Mouse (Mus musculus) left cerebral cortex, adult 11 months (tissue): ENCODE measurements around the gene Fgfr2.

Experiments
- DNase-seq: peaks from one replicate; pipeline ENCODE4 v3.0.0; 2022; ENCODE audit warnings: low spot score

Gene Fgfr2

DNA sequence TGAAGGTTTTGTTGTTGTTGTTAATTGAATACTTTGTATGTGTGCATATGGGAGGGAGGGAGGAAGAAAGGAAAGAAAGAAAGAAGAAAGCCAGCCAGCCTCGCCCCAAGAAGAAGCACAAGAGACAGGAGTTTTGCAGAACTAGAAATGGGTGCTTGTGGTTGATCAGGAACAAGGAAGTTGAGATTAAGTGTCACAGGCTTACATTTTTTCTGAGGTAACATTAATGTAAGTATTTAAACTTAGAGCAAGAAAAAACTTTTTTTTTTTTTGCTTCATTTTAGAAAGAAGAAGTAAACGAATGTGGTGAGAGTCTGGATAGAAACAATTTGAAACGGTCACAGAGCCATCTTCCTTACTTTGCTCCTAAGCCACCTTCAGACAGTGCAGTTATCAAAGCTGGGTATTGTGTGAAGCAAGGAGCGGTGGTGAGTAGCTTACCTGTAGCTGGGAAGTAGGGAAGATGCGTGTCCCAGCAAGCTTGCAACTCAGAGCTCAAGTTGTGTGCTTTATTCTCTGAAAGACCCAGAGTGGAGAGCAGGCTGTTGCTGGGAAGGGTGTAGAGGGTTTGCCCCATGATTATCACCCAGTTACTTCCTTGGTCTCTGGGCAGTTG is 2222.8 kb downstream of the Fgfr2 start:
- DNase-seq: no peak

DNA sequence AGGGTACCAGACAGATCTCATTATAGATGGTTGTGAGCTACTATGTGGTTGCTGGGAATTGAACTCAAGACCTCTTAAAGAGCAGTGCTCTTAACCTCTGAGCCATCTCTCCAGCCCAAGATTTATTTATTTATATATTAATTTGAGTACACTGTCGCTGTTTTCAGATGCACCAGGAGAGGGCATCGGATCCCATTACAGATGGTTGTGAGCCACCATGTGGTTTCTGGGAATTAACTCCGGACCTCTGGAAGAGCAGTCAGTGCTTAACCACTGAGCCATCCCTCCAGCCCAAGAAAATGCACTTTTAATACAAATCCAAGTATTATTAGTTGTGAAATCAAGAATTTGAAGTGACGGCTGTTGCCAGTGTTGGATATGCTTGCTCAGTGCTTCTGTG is 2224.8 kb downstream of the Fgfr2 start:
- DNase-seq: no peak

DNA sequence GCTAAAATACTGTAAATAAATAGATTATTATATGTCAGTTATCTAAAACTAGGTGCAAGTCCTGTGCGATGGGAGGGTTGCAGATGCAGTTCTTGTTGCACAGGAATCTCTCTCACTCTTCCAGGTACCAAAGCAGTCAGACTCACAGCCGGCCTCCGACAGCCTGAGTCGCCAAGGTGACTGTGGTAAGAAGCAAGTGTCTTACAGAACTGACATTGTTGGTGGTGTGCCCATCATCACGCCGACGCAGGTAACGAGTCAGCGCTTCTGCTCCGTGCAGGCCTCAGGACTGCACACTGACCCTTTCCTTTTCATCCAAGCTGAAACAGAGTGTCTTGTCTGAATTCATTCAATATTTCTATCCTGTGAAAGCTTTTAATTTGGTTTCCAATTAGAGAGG is 2225.9 kb downstream of the Fgfr2 start:
- DNase-seq: no peak

DNA sequence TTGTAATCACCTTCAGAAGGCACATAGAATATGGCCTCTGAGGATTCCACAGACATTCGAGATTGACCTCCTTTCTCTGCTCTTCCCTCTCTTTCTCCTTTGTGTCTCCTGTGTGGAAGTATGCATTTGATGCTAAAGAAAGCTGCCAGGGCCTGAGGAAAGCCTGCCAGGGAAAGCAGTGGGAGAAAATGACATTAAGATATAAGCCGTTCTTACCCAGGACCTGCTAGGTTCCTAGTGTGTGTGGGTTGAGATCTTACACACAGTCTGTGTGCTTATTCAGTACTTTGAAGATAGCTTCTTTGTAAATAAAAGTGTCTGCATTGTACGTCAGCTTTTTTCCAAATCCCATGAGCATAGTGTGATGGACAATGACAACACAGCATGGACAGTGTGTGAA is 2227.1 kb downstream of the Fgfr2 start:
- DNase-seq: no peak

DNA sequence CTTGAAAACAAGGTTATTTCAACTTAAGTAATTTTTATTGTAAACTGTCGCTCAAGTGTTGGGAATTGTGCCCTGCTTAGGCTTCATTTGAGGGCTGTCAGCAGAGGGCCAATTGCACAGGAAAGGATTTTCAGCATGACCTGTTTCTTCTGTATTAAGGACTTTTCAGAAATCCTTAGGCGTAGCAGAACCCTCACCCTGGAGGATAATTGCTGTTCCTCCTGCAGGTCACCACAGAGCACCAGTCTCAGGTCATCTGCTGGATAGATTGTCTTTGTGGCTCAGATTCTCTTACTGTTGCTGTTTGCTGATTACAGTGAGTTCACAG is 2227.6 kb downstream of the Fgfr2 start:
- DNase-seq: no peak

DNA sequence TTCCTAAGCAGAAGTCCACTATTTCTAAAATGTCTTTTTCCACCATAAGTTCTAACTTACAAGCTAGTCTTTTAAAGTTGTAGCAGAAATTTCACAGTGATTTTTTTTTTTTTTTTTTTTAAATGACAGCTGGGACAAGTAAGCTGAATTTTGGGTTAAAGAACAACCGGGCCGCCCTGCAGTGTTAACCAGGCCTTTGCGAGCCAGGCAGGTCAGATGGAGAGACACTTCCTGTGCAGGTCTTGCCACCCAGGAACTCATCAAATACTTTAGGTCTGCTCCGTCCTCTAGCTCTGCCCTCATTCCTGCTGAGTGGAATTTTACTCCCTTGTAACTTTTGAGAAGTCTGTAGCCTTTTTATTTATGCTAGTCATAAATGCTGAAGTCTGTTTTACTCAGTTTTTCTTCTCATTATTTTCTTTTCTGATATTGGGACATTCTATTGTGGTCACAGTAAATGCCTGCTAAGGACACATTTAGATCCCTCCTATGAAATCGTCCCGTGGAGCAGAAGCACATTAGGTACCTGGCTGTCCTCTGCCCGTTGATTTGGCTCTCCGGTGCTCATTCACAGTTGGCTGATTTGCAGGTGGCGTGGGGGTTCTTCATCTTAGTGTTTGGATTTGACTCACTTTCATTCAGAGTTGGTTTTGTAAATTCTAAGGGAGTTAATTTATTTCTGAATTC is 2228.1 kb downstream of the Fgfr2 start:
- DNase-seq: no peak

DNA sequence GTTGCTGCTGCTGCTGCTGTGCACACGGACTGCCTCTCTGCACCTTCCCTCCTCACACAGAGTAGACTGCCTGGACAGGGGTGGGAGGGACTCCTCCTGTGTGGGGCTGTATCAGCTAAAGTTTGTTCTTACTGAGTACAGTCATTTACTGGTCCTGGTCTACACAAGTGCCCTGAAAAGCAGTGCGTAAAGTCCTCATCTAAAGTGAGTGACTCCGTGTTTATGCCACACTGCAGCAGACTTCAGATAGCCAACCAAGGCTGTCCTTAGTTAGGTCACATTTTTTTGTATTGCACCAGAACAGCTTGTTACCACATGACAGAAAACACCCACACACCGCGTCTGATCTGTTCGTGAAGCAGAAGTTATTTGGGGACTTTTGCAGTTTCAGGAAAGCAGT is 2230.2 kb downstream of the Fgfr2 start:
- peak; percentile 66 for DNase-seq

DNA sequence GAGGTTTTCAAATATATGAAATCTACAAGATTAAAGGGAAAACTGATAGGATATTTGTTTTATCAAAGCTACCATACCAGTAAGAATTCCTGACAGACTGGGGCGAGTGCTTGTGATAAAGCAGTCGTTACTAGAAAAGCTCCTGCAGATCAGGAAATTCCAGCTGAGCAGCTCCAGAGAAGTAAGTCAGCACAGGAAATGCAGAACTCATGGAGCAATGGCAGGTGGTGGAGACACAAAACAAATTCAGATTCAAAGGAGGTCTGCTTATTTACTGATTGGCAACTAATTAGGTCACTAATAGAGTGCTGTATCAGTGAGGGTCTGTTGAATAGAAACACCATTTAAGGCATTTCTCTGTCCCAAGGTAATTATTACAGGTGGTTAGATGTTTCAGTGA is 2232.3 kb downstream of the Fgfr2 start:
- DNase-seq: no peak

DNA sequence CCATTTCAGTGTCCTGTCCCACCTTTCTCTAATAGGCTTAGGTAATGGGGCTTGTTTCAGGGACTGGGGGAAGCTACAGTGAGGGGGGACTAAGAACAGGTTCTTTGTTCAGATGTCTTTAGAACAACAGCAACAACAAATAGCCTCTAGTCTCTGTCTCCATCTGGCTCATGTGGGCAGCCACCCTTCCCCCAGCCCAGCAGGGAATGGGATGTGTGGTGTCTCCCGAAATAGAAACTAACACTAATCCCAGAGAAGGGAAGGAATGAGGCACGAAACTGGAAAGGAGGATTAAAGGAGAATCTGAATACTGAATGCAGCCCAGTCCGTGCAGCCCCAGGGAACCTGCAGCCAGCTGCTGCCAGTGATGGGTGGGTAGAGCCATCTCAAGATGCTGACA is 2235.2 kb downstream of the Fgfr2 start:
- no peak for DNase-seq

DNA sequence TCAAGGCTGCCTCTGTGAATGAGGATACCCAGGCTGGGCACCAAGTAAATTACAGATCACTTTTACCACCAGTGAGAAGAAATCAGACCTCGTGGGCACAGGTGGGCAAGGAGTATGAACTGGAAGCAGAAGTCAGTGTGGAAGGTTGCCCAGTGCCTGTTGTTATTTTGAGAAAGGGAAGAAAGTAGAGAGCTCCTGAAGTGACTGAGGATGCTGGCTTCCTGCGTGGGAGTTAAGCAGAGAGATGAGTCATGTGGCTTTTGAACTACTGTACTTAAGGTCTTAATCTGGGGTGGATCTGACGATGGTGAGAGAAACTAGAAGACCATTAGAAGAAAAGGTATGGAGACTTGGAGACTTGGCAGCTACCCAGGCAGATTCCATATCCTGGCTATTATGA is 2236.9 kb downstream of the Fgfr2 start:
- no peak for DNase-seq

DNA sequence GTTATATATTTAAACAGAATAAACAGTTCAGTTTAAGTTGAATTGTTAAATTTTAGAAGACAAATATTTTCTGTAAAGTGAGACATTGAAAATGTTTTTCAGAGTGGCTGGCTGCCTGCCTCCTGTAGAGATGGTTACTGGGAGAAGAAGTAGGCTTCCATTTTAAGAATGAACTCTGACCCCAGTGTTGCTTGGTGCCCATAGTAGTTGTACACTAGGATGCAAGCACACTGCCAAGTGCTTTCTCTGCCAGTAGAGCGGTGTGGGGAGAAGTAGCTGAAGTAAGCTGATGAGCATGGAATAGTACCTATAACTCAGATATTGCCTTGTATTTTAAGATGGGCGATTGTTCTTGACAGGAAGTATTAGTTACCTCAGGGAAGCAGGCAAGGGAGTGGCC is 2239.0 kb downstream of the Fgfr2 start:
- no peak for DNase-seq

DNA sequence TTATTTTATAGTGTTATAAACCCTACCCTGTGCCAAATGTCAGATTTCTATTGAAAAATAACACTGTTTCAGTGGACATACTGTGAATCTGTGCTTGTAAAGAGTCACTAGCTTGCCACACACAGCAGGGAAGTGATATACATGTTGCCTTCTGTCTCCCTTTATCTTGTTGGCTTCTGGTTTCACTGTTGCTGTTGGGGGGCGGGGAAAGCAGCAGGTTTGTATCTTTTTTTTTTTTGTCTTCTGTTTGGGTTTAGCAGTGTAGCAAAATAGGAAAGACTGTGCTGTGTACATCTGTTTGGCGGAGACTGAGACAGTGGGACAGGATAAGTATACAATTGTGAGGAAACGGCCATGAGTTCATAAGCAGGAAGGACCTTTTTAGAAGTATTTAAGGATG is 2255.9 kb downstream of the Fgfr2 start:
- no peak for DNase-seq

DNA sequence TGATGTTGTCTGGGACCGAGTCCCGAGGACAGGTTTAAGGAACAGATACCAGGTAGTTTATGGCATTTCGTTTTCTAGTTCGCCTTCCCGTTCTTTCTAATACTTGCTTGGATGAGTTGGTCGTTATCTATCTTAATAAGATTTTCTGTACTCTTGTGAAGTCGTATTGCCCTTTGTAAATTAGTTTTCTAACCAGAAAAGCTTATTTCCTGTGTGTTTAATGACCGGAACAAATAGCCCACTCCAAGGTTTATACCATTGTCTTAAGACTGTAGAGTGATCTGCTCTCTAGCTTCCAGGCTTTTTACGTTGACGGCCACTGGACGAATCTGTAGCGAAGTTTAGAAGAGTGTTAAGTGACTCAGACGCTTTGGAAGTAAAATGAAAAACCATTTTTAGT is 2256.5 kb downstream of the Fgfr2 start:
- DNase-seq: no peak

DNA sequence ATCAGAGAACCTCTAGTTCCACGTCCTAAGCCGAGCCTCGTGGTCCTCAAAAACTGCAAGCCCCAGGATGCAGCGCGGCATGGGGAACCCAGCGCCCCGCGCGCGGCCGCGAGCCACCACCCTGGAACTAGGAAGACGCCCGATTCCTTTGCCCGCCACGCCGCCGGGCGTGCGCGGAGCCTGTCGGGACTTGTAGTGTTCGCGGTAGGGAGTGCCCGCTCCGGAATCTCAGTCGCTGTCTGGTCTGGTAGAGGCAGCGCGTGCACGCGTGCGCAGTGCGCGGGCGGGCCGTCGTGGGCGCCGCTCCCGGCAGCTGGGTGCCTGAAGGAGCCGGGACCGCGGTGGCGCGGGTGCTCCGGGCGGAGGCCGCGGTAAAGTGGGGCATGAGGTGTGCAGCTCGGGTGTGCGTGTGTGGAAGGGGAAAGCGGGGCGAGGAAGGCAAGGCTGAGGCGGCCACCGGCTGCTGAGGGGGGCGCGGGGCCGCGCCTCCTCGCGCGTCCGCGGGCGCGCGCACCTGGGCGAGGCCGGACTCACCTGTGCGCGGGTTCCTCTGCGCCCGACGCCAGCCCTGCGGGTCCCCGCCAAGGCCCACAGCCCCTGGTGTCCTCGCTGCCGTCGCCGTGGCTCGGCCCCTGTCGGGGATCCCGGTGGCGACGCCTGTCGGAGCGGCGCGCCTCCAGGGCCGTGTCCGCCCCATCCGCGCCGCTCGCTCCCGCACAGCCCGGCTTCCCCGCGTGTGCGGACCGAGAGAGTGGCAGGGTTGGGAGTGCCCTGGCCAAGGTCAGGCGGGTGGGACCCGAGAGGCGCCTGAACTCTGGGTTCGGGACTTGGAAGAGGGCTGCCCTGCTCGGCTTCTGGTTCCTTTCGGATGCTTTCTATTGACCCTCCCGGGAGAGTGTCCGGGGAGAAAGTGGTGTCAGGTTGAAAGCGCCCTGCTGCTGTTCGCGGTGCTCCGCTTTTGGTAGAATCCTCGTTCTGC is 2257.2 kb downstream of the Fgfr2 start, which contains the start of gene Plekha1:
Plekha1 (plus strand) TSS at position 144 of the 979 bp plus-strand sequence.
- DNase-seq: peak; percentile 99

DNA sequence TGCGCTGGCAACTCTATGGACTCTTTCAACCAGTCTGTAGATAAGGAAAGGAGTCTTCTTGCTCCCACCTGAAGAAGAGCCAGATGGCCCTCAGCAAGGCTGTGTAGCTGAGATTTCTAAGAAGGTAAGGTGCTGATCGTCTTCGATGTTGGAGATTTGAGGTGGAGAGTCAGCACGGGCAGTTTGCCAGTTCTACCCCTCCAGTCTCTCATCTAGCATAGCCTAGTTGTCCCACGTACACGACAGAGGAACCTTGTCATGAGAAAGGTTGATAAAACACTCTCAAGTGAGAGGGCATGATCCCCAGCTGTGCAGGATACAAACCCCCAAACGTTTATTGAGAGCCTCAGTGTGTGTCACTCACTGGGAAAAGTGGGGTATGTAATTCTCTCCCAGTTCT is 2258.4 kb downstream of the Fgfr2 start:
- no peak for DNase-seq

DNA sequence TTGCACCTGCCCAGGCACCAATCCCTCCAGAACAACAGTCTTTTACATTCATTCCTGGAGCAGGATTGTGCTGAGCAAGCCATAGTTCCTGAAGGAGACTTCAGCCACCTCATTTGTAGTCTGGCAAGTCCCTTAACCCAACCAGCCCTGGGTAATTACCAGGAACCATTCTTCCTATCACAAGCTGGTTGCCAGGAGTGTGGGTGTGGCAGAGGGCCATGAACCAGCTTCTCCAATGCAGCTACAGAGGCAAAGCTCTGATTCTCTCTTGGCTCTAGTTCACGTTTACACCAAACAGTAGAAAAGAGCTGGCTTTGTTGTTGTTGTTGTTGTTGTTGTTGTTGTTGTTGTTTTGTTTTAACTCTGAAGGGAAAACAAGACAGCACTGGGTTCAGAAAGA is 2260.6 kb downstream of the Fgfr2 start:
- DNase-seq: no peak

DNA sequence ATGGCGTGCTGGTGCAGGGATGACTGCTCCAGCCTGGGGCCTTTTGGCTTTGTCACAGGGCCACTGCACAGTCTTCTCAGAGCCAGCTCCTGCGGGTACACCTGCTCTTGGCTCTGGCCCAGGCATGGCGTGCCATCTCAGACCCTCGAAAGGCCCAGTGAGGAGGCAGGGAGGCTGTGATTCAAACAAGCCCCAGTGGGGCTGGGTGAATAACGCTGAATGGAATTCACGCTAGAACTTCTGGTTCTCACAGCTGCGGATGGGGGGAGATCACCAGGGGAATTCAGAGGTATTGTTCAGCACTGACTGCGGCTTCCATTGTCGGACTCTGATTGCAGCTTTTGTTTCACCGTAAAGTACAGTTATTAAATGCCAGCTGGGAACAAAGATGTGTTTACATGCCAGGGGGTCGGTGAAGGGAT is 2262.4 kb downstream of the Fgfr2 start:
- peak; percentile 44 for DNase-seq

DNA sequence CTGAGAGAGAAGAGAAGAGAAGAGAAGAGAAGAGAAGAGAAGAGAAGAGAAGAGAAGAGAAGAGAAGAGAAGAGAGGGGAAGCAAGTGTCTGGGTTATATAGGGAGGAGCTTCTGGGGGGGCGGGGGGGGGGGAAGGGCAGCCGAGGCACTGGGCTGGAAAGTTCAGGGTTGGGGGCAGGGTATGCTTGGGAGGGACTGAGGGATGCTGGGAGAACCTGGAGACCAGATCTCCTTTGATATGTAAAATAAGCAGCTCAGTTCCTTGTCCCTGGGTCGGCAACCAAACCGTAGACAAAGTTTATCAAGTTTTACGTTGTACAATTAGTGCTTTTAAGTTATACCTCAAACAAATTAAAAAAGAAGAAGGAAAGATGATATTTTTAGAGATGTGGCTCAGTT is 2263.2 kb downstream of the Fgfr2 start:
- DNase-seq: no peak

DNA sequence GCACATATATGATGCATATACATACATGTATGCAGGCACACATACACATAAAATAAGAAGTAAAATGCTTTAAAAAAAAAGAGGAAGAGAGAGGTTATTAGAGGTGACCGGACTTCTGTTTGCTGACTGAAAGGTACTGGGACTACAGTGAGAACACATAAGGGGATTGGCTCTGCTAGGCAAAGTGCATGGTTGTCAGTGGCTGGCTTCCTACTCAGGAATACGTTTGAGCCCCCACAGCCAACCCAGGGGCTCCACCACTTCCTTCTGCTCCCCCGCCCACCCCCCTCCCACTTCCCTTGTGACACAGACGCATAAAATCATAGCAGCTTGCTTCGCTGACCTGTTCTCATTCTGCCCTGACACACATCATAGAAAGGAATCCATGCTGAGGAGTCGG is 2265.2 kb downstream of the Fgfr2 start:
- DNase-seq: no peak

DNA sequence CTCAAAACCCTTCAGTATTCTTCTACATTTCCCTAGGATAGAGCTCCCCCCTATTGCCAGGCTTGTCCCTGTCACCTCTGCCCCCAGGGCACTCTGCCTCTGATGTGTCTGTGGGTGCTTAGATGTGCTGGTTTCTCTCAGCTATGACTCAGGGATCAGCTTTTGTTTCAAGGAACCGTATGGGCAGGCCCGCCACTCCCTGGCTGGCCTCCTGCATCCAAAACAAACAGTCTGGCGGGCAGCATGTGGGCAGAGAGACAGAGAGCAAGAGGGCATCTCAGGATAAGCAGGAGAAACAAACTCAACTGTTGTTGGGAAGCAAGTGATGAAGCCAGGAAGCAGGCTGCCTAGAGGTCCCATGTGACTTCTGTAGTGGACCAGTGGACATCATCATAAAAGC is 2267.5 kb downstream of the Fgfr2 start:
- DNase-seq: no peak

DNA sequence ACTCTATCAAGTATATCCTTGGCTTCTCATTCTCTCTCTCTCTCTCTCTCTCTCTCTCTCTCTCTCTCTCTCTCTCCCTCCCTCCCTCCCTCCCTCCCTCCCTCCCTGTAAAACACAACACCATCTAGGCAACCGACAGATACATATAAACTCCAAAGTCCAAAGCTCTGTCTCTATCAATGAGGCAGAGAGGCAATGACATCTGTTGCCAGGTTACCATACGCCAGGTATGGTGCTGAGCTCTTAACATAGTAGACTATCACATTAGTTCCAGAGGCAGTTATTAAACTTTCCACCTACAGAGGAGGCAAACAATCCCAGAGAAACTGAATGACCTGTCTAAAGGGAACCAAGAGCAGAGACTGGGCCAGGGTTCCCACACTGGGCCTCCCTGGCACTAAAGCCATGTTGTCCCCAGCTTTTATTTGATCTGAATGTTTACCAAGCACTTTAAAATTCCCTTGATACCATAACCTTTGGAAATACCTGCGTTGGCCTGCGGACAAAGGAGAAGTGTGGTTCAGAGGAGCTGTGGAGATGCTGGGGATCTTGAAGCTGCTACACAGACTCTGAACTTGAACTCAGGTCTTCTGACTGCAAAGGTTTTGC is 2268.4 kb downstream of the Fgfr2 start:
- no peak for DNase-seq

DNA sequence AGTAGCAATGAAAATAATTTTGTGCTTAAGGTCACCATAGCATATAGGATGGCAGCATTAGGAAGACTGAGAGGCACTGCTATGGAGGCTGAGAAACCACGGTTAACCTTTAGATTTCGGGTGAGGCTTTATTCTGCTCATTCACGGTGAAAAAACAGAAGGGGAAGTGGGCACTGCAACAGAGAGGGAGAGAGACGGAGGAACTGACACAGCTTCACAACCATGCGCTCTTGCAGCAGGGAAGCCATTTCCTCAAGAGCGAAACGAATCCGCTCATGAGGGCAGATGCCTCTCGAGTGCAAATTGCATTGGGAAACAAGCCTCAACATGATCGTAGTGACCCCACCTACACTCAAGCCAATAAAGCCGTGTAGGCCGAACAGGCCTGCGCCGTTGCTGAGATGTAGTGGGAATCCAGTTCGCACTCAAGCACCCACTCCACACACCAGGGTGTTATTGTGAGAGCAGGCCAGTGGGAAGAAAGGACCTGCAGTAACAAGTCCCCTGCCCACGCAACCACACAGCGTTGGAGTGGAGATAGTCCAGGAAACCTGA is 2275.9 kb downstream of the Fgfr2 start:
- no peak for DNase-seq
